8 mouse cellular contexts compared by ENCODE assay signal in genomic region chrX:10713839-10714637, GRCm38 (mm10). TPM values are rescaled to one million over a fixed set of nuclear protein-coding genes. Genes with fewer than 3 reads are reported as not detected.
DNase-seq lines count a peak whose midpoint lies in the region; ATAC-seq and TF ChIP-seq lines count a peak whose summit lies in the region.

No protein-coding gene starts in this region.

- H3K4me2 ChIP-seq in heart, embryonic 13.5 days: peak overlapping the region; percentile 66
- H3K4me2 ChIP-seq in midbrain, postnatal 0 days (ENCODE audit: low read depth, low read length, poor library complexity, severe bottlenecking): no peak overlapping the region

- H3K36me3 ChIP-seq in heart, embryonic 13.5 days: no peaks in the 10 kb centered on the region
- no peaks in the 10 kb centered on the region for H3K36me3 ChIP-seq in midbrain, postnatal 0 days (ENCODE audit: insufficient read depth, low read length)

- 25% methylated on average over 11 of the region's 11 CpGs for WGBS in heart, embryonic 13.5 days
- 39% methylated on average over 11 of the region's 11 CpGs for WGBS in midbrain, postnatal 0 days

- no peak for ATAC-seq in heart, embryonic 13.5 days (ENCODE audit: extremely low read depth, insufficient number of reproducible peaks, low FRiP score, low TSS enrichment)
- ATAC-seq in midbrain, postnatal 0 days (ENCODE audit: low FRiP score): no peak

- H3K27me3 ChIP-seq in heart, embryonic 13.5 days (replicated peaks): no peaks in the 10 kb centered on the region
- H3K27me3 ChIP-seq in midbrain, postnatal 0 days (ENCODE audit: insufficient read depth, low read length): no peaks in the 10 kb centered on the region

- peak; percentile 11 for DNase-seq in cerebellum, adult 9-11 months
- DNase-seq in cerebellum, adult 11 months: no peak
- DNase-seq in T-cell, adult 2 months (ENCODE audit: low spot score): peak; percentile 0
- DNase-seq in kidney, postnatal 36 days: peak; percentile 28 to 37
- peak; percentile 11 for DNase-seq in midbrain, postnatal 0 days (ENCODE audit: low spot score)
- no peak for DNase-seq in right cerebral cortex, postnatal 36 days (ENCODE audit: low spot score in 2 of 2)
- no peak for DNase-seq in urinary bladder, postnatal 4 days (ENCODE audit: low spot score in 2 of 2)

- H3K9ac ChIP-seq in heart, embryonic 13.5 days: no peak overlapping the region
- H3K9ac ChIP-seq in midbrain, postnatal 0 days (replicated peaks; ENCODE audit: low read length, poor library complexity, severe bottlenecking): no peak overlapping the region

- H3K9me3 ChIP-seq in heart, embryonic 13.5 days: no peaks in the 10 kb centered on the region
- H3K9me3 ChIP-seq in midbrain, postnatal 0 days (ENCODE audit: low read length): no peaks in the 10 kb centered on the region

- TF ChIP-seq CTCF in midbrain, postnatal 0 days (IDR thresholded peaks at IDR 0.05): peak; percentile 44

- H3K27ac ChIP-seq in heart, embryonic 13.5 days (replicated peaks): peak overlapping the region; percentile 50
- H3K27ac ChIP-seq in midbrain, postnatal 0 days (ENCODE audit: low read depth, low read length): no peak overlapping the region

- peak overlapping the region; percentile 39 for H3K4me3 ChIP-seq in heart, embryonic 13.5 days
- no peak overlapping the region for H3K4me3 ChIP-seq in midbrain, postnatal 0 days (ENCODE audit: low read depth, low read length)

- H3K4me1 ChIP-seq in heart, embryonic 13.5 days: peaks cover 24% of the 10 kb centered on the region
- no peaks in the 10 kb centered on the region for H3K4me1 ChIP-seq in midbrain, postnatal 0 days (ENCODE audit: insufficient read depth, low read length)

RNA-seq across cellular contexts. Expression of gene Mid1ip1, which starts 0.8 kb away (rescaled TPM):
- polyA plus RNA-seq in heart, embryonic 13.5 days (2015; fragmentation: Nextera tagmentation; extraction: Ambion mirVana): 28.0 and 28.9 TPM in 2 replicates
- total RNA-seq in midbrain, postnatal 0 days (2014; rRNA removed): 95.2 and 102 TPM in 2 replicates
- 97.8 and 106 TPM in 2 replicates for polyA plus RNA-seq in midbrain, postnatal 0 days (2015; fragmentation: Nextera tagmentation; extraction: Ambion mirVana)

Comparison
In these comparisons a context has a peak if more than half of its experiments do, and no peak if none do; other contexts are left out.
1. DNase-seq: peak in cerebellum, adult 9-11 months (single experiment), T-cell, adult 2 months (single experiment), kidney, postnatal 36 days (2 of 2) and midbrain, postnatal 0 days (single experiment); none in cerebellum, adult 11 months (single experiment), right cerebral cortex, postnatal 36 days (0 of 2) and urinary bladder, postnatal 4 days (0 of 2).